Mouse (Mus musculus) heart, embryonic 15.5 days (tissue): ENCODE data around the gene 5830411N06Rik. TPM values are rescaled to one million over a fixed set of nuclear protein-coding genes. Genes with fewer than 3 reads are reported as not detected.

Experiments
- ATAC-seq: fragments of 200-750 bp; cut with Nextera tagmentation; replicated peaks from 2 replicates; pipeline ENCODE4 v1.8.0; 2017; ENCODE audit warnings: low read depth, moderate TSS enrichment; ENCODE audit not compliant: insufficient number of reproducible peaks, insufficient read depth, low FRiP score
- H3K27ac ChIP-seq: fragments of 300-500 bp; sonication (generic); 2 replicates; pipeline ENCODE4 v1.5.1; 2015; ENCODE audit warnings: mild to moderate bottlenecking, inconsistent platforms
- H3K27me3 ChIP-seq: fragments of 300-500 bp; sonication (generic); 2 replicates; pipeline ENCODE4 v1.6.1; 2015; ENCODE audit warnings: inconsistent platforms
- H3K36me3 ChIP-seq: fragments of 300-500 bp; sonication (generic); 2 replicates; pipeline ENCODE4 v1.6.1; 2015; ENCODE audit warnings: mild to moderate bottlenecking, inconsistent platforms
- H3K4me1 ChIP-seq: fragments of 300-500 bp; sonication (generic); replicated peaks from 2 replicates; pipeline ENCODE4 v1.6.1; 2015; ENCODE audit warnings: inconsistent platforms
- H3K4me2 ChIP-seq: fragments of 300-500 bp; sonication (generic); 2 replicates; pipeline ENCODE4 v1.6.1; 2015; ENCODE audit warnings: inconsistent platforms, mild to moderate bottlenecking, moderate library complexity
- H3K4me3 ChIP-seq: fragments of 300-500 bp; sonication (generic); 2 replicates; pipeline ENCODE4 v1.5.1; 2015; ENCODE audit warnings: mild to moderate bottlenecking, inconsistent platforms
- H3K9ac ChIP-seq: fragments of 300-500 bp; sonication (generic); 2 replicates; pipeline ENCODE4 v1.6.1; 2015; ENCODE audit warnings: mild to moderate bottlenecking, inconsistent platforms
- H3K9me3 ChIP-seq: fragments of 300-500 bp; sonication (generic); replicated peaks from 2 replicates; pipeline ENCODE4 v1.6.1; 2016; ENCODE audit warnings: inconsistent platforms
- WGBS: fragments of 180-500 bp; shearing (Covaris S2); methylation state at CpG from one replicate; pipeline ENCODE4 v1.1.7; 2015; ENCODE audit warnings: mixed read lengths; 5-methylcytosine and 5-hydroxymethylcytosine counted together
- polyA plus RNA-seq: library from polyadenylated mRNA; unstranded; fragments of >200 nt; fragmentation: Nextera tagmentation; extraction: Ambion mirVana; gene quantifications from 2 replicates; pipeline ENCODE4 v1.2.1, GENCODE M21; 2015

Gene 5830411N06Rik
- polyA plus RNA-seq, 1 experiment from 2014 or later: 0.04 TPM

DNA sequence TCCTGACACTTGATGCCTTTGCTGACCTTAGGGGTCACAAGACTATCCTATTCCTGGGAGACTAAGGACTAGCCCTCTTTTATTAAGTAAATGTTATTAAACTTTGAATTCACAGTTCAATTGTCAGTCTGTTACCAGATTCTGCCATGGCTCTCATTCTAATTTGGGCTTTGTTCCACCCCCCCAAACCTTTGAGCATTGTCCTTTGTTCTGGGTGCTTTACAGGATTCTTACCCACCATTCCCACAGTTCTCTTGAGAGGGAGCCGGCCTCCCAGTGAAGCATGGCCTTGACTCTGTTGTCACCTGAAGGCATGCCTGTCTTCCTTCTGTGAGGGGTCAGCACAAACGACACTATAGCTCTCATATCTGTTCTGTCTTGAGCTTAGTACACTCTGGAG is 16.1 kb upstream of the 5830411N06Rik start:
- WGBS: 77% methylated on average over 2 of the region's 2 CpGs
- ATAC-seq: no peak
- no peaks in the 10 kb centered on the region for H3K9me3 ChIP-seq

GRCm38 (mm10) chr7:140233696-140234095 is 13.4 kb upstream of the 5830411N06Rik start:
- H3K9ac ChIP-seq: no peak overlapping the region
- H3K9me3 ChIP-seq: no peaks in the 10 kb centered on the region
- no peak overlapping the region for H3K4me2 ChIP-seq
- no peak for ATAC-seq
- H3K36me3 ChIP-seq: no peaks in the 10 kb centered on the region
- 85% methylated on average over 3 of the region's 3 CpGs for WGBS
- no peaks in the 10 kb centered on the region for H3K4me1 ChIP-seq
- no peaks in the 10 kb centered on the region for H3K27me3 ChIP-seq
- no peak overlapping the region for H3K4me3 ChIP-seq
- H3K27ac ChIP-seq: no peak overlapping the region

More for the DNA sequence above, 16.1 kb upstream of the 5830411N06Rik start:
- no peak overlapping the region for H3K9ac ChIP-seq
- no peaks in the 10 kb centered on the region for H3K36me3 ChIP-seq
- H3K27ac ChIP-seq: no peak overlapping the region
- no peaks in the 10 kb centered on the region for H3K4me1 ChIP-seq
- no peak overlapping the region for H3K4me3 ChIP-seq
- no peak overlapping the region for H3K4me2 ChIP-seq
- H3K27me3 ChIP-seq: no peaks in the 10 kb centered on the region

DNA sequence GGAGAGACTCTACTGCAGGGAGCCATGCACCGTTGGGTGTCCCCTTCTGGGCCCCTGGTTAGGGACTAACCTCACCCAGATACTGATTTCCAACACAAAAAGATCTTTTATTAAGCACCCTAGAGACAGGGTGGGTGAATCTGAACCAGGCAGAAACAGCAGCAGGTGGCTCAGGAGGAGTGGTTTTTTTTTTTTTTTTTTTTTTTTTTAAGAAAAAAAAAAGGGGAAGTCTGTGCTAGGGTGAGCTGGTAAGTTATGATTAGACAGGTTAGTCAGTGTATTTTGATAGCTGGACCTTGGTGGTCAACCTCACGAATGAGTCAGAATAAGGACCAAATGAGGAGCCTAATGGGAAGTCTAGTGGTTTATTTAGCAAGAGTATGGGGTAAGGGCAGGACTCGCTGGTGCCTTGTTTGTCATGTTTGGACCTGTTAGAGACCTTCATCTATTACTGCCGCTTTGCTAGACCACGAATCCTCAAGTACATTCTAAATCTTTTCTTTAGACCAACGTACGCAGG is 6.8 kb downstream of the 5830411N06Rik start:
- H3K4me1 ChIP-seq: no peaks in the 10 kb centered on the region
- no peaks in the 10 kb centered on the region for H3K27me3 ChIP-seq
- H3K9me3 ChIP-seq: no peaks in the 10 kb centered on the region; the same call in 1 of the 2 replicates
- H3K36me3 ChIP-seq: no peaks in the 10 kb centered on the region
- no peak overlapping the region for H3K4me3 ChIP-seq
- 72% methylated on average over 7 of the region's 7 CpGs for WGBS
- no peak for ATAC-seq
- H3K9ac ChIP-seq: no peak overlapping the region
- no peak overlapping the region for H3K27ac ChIP-seq
- H3K4me2 ChIP-seq: no peak overlapping the region

DNA sequence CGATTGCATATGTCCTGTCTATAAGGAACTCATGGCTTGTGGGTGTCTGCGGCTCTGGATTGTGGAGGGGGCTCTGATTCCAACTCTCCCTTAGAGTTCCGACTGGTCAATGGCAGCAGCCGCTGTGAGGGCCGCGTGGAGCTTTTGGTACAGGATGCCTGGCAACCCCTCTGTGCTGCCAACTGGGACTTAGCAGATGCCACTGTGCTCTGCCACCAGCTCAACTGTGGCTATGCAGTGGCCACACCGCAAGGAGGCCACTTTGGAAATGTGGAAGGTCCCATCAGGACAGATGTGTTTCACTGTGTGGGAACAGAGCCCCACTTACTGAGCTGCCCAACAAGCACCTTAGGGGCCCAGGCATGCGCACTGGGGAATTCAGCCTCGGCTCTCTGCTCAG is 48.7 kb downstream of the 5830411N06Rik start:
- Histone ChIP-seq H3K9me3 (no peaks in the 10 kb centered on the region), H3K4me1 (no peaks in the 10 kb centered on the region), H3K9ac (no peak overlapping the region), H3K27me3 (no peaks in the 10 kb centered on the region), H3K36me3 (no peaks in the 10 kb centered on the region), H3K27ac (no peak overlapping the region), H3K4me2 (no peak overlapping the region), H3K4me3 (no peak overlapping the region)
- 81% methylated on average over 9 of the region's 9 CpGs for WGBS
- no peak for ATAC-seq

- H3K27ac ChIP-seq: no peak overlapping the region
- WGBS: 59% methylated on average over 6 of the region's 6 CpGs
- no peak overlapping the region for H3K4me3 ChIP-seq
- H3K27me3 ChIP-seq: no peaks in the 10 kb centered on the region
- H3K4me2 ChIP-seq: no peak overlapping the region
- H3K9me3 ChIP-seq: no peaks in the 10 kb centered on the region
- H3K9ac ChIP-seq: no peak overlapping the region
- ATAC-seq: no peak
- no peaks in the 10 kb centered on the region for H3K4me1 ChIP-seq
- no peaks in the 10 kb centered on the region for H3K36me3 ChIP-seq
Measured at GRCm38 (mm10) chr7:140296876-140297275, 49.8 kb downstream of the 5830411N06Rik start.

DNA sequence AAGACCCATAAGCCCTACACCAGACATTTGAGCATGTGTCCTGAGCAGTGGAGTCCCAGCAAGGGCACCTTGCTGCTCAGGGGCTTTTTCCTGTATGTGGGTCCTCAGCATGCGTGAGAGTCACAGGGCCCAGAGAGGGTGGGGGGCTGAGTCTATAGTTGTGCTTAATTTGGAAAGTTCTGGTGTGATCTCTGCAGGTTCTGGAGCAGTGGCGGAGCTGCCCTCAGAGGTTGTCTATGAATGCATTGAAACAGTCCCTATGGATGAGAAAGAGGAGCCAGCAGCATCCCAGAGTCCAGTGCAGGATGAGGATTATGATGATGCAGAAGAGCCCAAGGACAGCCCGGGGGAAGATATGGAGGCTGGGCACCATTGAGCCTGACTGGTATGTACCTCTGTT is 52.3 kb downstream of the 5830411N06Rik start:
- Histone ChIP-seq H3K27ac (no peak overlapping the region), H3K36me3 (no peaks in the 10 kb centered on the region), H3K27me3 (no peaks in the 10 kb centered on the region), H3K4me1 (no peaks in the 10 kb centered on the region), H3K9me3 (no peaks in the 10 kb centered on the region), H3K4me2 (no peak overlapping the region), H3K4me3 (no peak overlapping the region), H3K9ac (no peak overlapping the region)
- 70% methylated on average over 3 of the region's 3 CpGs for WGBS
- ATAC-seq: no peak

- Histone ChIP-seq H3K4me1 (no peaks in the 10 kb centered on the region), H3K36me3 (no peaks in the 10 kb centered on the region), H3K27me3 (no peaks in the 10 kb centered on the region), H3K27ac (no peak overlapping the region), H3K9me3 (no peaks in the 10 kb centered on the region), H3K9ac (no peak overlapping the region), H3K4me3 (no peak overlapping the region), H3K4me2 (no peak overlapping the region)
- ATAC-seq: no peak
- WGBS: 69% methylated on average over 3 of the region's 3 CpGs
Measured at GRCm38 (mm10) chr7:140319861-140320385, 72.8 kb downstream of the 5830411N06Rik start.

DNA sequence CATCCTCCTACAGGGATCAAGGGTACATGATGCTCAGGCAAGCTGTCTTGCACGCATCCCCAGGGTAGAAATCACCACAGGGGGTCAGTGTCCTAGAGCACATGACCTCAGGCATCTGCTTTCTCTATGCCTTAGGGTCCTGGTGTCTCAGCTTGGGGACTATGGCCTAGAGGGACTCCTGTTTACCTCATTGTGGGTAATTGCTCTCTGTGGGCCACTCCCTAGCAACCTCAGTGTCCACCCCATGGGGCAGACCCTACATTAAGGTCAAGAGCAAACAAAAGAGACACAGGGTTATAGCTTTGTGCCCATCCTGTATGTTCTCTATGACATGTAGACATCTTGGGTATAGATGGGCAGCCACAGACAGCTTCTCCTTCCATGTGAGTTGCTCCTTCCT is 73.5 kb downstream of the 5830411N06Rik start, which contains the start of gene Olfr525:
TSS of gene Olfr525 (plus strand) at position 301 of the 400 bp plus-strand sequence.
- Histone ChIP-seq H3K36me3 (no peaks in the 10 kb centered on the region), H3K4me3 (no peak within 1 kb of the TSS), H3K27me3 (no peaks in the 10 kb centered on the region), H3K9ac (no peak within 1 kb of the TSS), H3K9me3 (no peaks in the 10 kb centered on the region), H3K4me1 (no peaks in the 10 kb centered on the region), H3K27ac (no peak within 1 kb of the TSS), H3K4me2 (no peak within 1 kb of the TSS)
- ATAC-seq: no peak
- 48% methylated on average over 1 of the region's 1 CpGs for WGBS

- H3K4me3 ChIP-seq: no peak overlapping the region
- H3K9me3 ChIP-seq: no peaks in the 10 kb centered on the region
- no peaks in the 10 kb centered on the region for H3K36me3 ChIP-seq
- no peak overlapping the region for H3K27ac ChIP-seq
- H3K27me3 ChIP-seq: no peaks in the 10 kb centered on the region
- H3K4me1 ChIP-seq: no peaks in the 10 kb centered on the region
- no peak for ATAC-seq
- no peak overlapping the region for H3K4me2 ChIP-seq
- H3K9ac ChIP-seq: no peak overlapping the region
Measured at GRCm38 (mm10) chr7:140321135-140321534, 74.1 kb downstream of the 5830411N06Rik start.

DNA sequence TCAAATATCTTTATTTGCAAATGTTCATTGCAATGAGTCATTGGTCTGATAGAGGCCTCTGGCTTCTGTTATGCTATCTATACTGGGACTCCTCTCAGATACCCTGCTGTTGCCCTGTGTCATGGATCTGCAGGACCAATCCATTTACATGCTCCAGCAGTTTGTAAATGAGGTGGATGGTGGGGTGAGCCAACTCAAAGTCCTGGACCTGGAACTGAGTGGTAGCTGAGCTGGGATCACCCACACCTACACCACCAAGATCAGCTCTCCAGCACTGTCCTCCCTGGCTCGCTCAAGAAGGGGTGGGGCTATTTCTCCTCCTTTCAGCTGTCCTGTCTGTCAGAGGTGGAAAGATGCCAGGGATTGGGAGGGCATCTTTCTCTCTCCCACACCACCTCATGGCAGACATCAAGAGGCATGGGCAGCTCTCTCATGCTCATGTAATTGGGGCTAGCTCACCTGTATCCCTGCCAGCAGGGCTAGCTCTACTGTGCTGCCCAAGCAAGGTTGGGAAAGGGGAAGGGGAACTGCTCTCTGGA is 82.8 kb downstream of the 5830411N06Rik start:
- 54% methylated on average over 1 of the region's 1 CpGs for WGBS
- Histone ChIP-seq H3K27ac (no peak overlapping the region), H3K9ac (no peak overlapping the region), H3K4me3 (no peak overlapping the region), H3K9me3 (no peaks in the 10 kb centered on the region), H3K27me3 (no peaks in the 10 kb centered on the region), H3K4me1 (no peaks in the 10 kb centered on the region), H3K36me3 (no peaks in the 10 kb centered on the region), H3K4me2 (no peak overlapping the region)
- ATAC-seq: no peak

DNA sequence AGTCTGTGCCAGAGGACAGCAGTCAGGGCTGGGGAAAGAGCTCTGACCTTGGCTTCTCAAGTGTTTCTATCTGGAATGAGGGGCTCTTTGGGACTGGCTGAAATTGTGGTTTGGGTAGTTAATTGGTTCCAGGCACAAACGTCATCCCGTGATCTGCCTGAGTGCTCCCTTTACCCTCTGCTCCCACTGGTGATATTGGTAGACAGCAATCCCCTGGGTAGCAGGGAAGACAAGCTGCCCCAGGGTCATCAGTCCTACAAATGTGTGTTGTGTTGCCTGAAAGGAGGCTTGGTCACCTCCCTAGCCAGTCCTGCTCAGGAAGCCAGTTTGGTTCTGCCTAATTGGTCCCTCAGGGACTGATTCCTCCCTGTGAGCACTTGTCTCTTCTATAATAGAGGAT is 86.6 kb downstream of the 5830411N06Rik start, which contains the start of gene Olfr527:
TSS of gene Olfr527 (plus strand) at position 301 of the 400 bp plus-strand sequence.
- Histone ChIP-seq H3K27ac (no peak within 1 kb of the TSS), H3K4me2 (no peak within 1 kb of the TSS), H3K9ac (no peak within 1 kb of the TSS), H3K4me3 (no peak within 1 kb of the TSS), H3K27me3 (no peaks in the 10 kb centered on the region), H3K9me3 (no peaks in the 10 kb centered on the region), H3K4me1 (no peaks in the 10 kb centered on the region), H3K36me3 (no peaks in the 10 kb centered on the region)
- ATAC-seq: no peak
- 80% methylated on average over 2 of the region's 2 CpGs for WGBS
